Mouse (Mus musculus) embryonic stem cell, embryonic (primary cell): ENCODE results near the gene Plbd2.

Source experiments
- CTCF ChIA-PET, 4 experiments: fragments of 300-600 bp in 2 of 4; fragments of 350-600 bp in 2 of 4; sonication (Branson Sonifier 250); formaldehyde crosslinking; loops; one replicate each; lab custom pipeline; 2022; ENCODE audit warnings: inconsistent platforms in 2 of 4; lab: Charles Lee
- POLR2A ChIA-PET, 4 experiments: fragments of 300-600 bp in 2 of 4; fragments of 350-600 bp in 2 of 4; sonication (Branson Sonifier 250); formaldehyde crosslinking; loops; one replicate each; lab custom pipeline; 2022; ENCODE audit warnings: antibody characterized with exemption in 4 of 4, inconsistent platforms in 1 of 4; lab: Charles Lee

Plbd2 gene

DNA sequence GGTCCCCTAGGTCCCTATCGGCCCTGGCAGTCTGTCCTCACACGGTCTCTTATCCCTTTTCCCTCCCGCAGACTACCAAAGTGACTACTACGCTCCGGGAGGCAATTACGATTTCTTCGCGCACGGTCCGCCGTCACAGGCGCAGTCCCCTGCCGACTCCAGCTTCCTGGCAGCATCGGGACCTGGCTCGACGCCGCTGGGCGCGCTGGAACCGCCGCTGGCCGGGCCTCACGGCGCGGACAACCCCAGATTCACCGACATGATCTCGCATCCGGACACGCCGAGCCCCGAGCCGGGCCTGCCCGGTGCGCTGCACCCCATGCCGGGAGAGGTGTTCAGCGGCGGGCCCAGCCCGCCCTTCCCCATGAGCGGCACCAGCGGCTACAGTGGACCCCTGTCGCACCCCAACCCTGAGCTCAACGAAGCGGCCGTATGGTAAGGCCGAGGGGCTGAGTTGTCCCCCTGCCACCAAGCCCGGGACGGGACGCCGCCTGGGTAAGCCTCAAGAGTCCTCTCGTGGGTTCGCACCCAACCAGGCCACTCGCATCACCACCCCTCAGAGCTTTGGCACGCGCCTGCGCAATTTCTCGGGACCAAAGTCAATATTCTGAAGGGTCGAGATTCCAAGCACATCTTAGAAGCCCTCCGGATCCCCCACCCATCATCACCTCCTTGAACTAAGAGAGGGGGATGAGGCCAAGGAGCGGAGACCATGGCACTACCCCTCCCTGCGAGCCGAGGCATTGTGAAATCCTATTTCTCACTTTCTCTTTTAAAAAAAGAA is 63.3 kb downstream of the Plbd2 start:
- ChIA-PET CTCF (interaction anchor here (0.5 to 1.9 kb wide), 39 partner anchors 8 to 337 kb away, joined by 3 to 20 read pairs (median 3); partner anchors contain the start of gene Lhx5 (in 2 of the 4)), POLR2A (interaction anchor here in 2 of 4 experiments (0.6 to 1.2 kb wide), 4 partner anchors 8 to 15 kb away, joined by 3 to 5 read pairs (median 4); partner anchors contain the start of gene Lhx5 (in 1 of the 2))

- ChIA-PET CTCF (interaction anchor here in 3 of 4 experiments (0.7 to 1.9 kb wide), 6 partner anchors 19 to 305 kb away, joined by 3 to 20 read pairs (median 6); no protein-coding TSS in a partner anchor), POLR2A (interaction anchor here in 3 of 4 experiments (0.6 to 1.1 kb wide), 3 partner anchors 8 to 14 kb away, joined by 3 to 7 read pairs (median 3); no protein-coding TSS in a partner anchor)
These were observed 64.3 kb downstream of the Plbd2 start for GRCm38 (mm10) chr5:120438991-120439710.

- POLR2A ChIA-PET: interaction anchor here in 2 of 4 experiments (1.1 to 1.3 kb wide), 3 partner anchors 9 to 12 kb away, joined by 3 to 4 read pairs (median 3); no protein-coding TSS in a partner anchor
- CTCF ChIA-PET: interaction anchor here in 1 of 4 experiments (0.7 kb wide), 1 partner anchor 19 kb away, joined by 5 read pairs; no protein-coding TSS in a partner anchor
These were observed 65.0 kb downstream of the Plbd2 start for GRCm38 (mm10) chr5:120438469-120438868.

GRCm38 (mm10) chr5:120437986-120438385 is 65.4 kb downstream of the Plbd2 start:
- ChIA-PET CTCF (no interaction called here), POLR2A (interaction anchor here in 2 of 4 experiments (1.1 to 2.2 kb wide), 4 partner anchors 9 to 13 kb away, joined by 3 to 5 read pairs (median 4); no protein-coding TSS in a partner anchor)

- ChIA-PET POLR2A (interaction anchor here in 3 of 4 experiments (0.6 to 2.2 kb wide), 8 partner anchors 10 to 716 kb away, joined by 3 to 5 read pairs (median 4); no protein-coding TSS in a partner anchor), CTCF (interaction anchor here in 3 of 4 experiments (0.5 to 1.1 kb wide), 5 partner anchors 9 to 335 kb away, joined by 3 to 7 read pairs (median 3); no protein-coding TSS in a partner anchor)
These were observed 65.9 kb downstream of the Plbd2 start for GRCm38 (mm10) chr5:120437539-120437938.

DNA sequence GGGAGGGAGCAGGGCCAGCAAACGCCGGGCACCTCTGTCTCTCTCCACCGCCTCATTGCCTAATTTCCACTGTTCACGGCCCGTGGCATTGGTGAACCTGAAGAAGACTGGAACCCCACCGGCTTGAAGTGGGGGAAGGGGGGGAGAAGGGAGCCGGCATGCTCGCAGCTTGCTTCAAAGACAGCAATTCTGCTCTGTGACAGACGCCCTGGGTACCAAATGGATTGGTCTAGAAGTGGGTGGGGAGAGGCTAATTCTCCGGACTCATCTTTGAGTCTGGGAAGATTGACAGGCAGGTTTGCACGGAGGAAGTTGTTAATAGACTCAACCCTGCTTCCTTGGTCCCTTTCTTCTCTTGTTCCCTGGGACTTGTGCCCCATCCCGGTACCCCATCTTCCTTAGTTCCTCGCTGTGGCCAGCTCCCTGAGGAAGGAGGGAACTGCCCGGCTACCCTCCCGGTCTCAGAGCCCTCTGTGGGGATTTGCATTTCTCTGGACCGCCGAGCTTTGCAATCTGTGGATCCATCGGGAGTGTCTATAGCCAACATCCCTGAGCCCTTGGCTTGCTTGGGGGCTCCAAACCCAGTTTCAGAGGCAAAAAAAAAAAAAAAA is 66.4 kb downstream of the Plbd2 start:
- CTCF ChIA-PET: interaction anchor here (0.5 to 1.1 kb wide), 7 partner anchors 9 to 337 kb away, joined by 3 to 7 read pairs (median 3); no protein-coding TSS in a partner anchor
- POLR2A ChIA-PET: interaction anchor here in 3 of 4 experiments (0.6 to 2.2 kb wide), 10 partner anchors 9 to 715 kb away, joined by 3 to 5 read pairs (median 3); partner anchors contain the start of gene Slc8b1 (in 1 of the 3)

DNA sequence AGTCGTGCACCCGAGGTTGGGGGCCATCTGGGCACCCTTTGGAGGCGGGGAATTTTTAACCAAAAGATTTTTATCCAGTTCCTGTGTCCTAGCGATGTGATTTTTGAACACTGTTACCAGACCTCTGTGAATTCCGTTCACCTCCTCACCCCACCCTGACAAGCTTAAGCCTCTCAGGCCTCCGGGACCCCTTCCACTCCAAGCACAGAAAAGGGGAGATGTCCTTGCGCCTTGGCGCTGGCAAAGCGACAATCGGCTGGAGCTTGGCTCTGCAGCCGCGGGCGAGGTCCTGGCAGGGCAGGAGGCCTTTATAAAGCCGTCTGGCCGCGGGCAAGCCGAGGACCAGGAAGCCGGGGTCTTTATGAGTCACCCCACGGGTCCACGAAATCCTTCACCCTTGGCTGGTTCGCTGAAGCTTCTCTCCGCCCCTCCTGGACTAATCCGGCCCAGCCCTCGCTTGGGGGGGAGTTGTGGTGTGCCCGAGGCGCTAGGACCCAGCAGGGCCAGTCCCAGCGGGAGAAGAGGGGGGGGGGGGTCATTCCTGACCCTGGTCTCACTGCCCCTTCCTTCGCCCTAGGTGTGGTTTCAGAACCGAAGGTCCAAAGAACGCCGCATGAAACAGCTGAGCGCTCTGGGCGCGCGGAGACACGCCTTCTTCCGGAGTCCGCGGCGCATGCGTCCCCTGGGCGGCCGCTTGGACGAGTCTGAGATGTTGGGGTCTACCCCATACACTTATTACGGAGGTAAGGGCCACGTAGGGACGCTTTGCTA is 67.5 kb downstream of the Plbd2 start:
- ChIA-PET POLR2A (interaction anchor here in 3 of 4 experiments (0.5 to 2.2 kb wide), 5 partner anchors 10 to 292 kb away, joined by 3 to 7 read pairs (median 3); partner anchors contain the start of gene Slc8b1 (in 1 of the 3)), CTCF (interaction anchor here in 2 of 4 experiments (0.7 to 1.0 kb wide), 3 partner anchors 29 to 154 kb away, joined by 3 read pairs; no protein-coding TSS in a partner anchor)

- CTCF ChIA-PET: interaction anchor here in 2 of 4 experiments (0.6 to 1.7 kb wide), 4 partner anchors 11 to 332 kb away, joined by 3 to 4 read pairs (median 3); no protein-coding TSS in a partner anchor
- POLR2A ChIA-PET: interaction anchor here in 2 of 4 experiments (0.5 to 0.8 kb wide), 2 partner anchors 293 to 714 kb away, joined by 3 to 5 read pairs; no protein-coding TSS in a partner anchor
These were observed 68.3 kb downstream of the Plbd2 start for GRCm38 (mm10) chr5:120435006-120435681.

DNA sequence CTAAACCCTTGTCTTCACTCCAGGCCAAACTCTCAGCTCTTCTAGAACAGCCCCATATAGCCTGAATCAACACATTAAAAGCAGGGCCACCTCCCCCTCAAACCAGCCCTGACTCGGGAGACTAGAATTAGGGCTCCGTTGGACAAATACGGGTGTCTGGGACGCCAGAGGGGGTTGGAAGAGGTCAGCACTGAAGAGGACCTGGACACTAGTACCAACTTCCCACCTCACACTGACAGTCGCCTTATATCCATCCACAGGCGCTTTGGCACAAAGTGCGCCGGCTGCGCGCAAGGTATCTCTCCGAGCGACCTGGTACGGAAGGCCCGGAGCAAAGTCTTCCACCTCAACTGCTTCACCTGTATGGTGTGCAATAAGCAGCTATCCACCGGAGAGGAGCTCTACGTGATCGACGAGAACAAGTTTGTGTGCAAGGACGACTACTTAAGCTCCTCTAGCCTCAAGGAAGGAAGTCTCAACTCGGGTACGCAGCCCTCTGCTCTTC is 69.1 kb downstream of the Plbd2 start:
- ChIA-PET CTCF (interaction anchor here in 2 of 4 experiments (0.5 to 1.7 kb wide), 5 partner anchors 8 to 332 kb away, joined by 3 to 4 read pairs (median 3); no protein-coding TSS in a partner anchor), POLR2A (interaction anchor here in 1 of 4 experiments (0.8 to 2.4 kb wide), 2 partner anchors 10 to 713 kb away, joined by 5 to 8 read pairs; no protein-coding TSS in a partner anchor)
